Mouse (Mus musculus): Measurements from ENCODE around the gene Rpl21. TPM values are rescaled to one million over a fixed set of nuclear protein-coding genes. Genes with fewer than 3 reads are reported as not detected.

The Rpl21 gene
- polyA plus RNA-seq, 1 experiment from 2014 or later = 464 TPM

GRCm38 (mm10) chr5:146806004-146806430 is 26.7 kb upstream of the Rpl21 start:
- Histone ChIP-seq H3K36me3 (no peaks in the 10 kb centered on the region), H3K9me3 (peaks cover 14% of the 10 kb centered on the region), H3K4me1 (replicated peaks) (no peaks in the 10 kb centered on the region), H3K27me3 (ENCODE audit: insufficient read depth, poor library complexity, severe bottlenecking) (no peaks in the 10 kb centered on the region), H3K27ac (no peak overlapping the region), H3K4me3 (no peak overlapping the region)
- WGBS = 86% methylated on average over 8 of the region's 8 CpGs
- DNase-seq (ENCODE audit: low spot score) = no peak

DNA sequence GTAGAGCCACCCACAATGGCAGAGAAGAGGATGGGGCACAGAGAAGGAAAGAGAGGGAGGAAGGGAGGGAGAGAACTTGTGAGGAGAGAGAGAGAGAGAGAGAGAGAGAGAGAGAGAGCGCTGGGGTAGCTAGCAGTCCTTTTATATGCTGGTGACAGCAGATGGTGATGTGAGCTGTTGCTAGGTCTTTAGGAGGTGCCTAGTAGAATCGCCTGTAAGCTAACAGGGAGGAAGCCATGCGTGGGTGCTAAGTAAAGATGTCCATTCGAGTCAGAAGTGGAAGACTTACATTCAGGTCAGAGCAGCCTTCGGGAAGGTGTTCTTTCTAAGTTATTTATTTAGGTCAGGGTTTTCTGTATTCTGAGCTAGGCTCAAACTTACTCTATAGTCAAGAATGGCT is 22.7 kb upstream of the Rpl21 start:
- Histone ChIP-seq H3K9me3 (no peaks in the 10 kb centered on the region), H3K27ac (no peak overlapping the region), H3K27me3 (ENCODE audit: insufficient read depth, poor library complexity, severe bottlenecking) (no peaks in the 10 kb centered on the region), H3K4me1 (replicated peaks) (no peaks in the 10 kb centered on the region), H3K36me3 (no peaks in the 10 kb centered on the region), H3K4me3 (no peak overlapping the region)
- no peak for DNase-seq (ENCODE audit: low spot score)
- WGBS = 80% methylated on average over 5 of the region's 5 CpGs

DNA sequence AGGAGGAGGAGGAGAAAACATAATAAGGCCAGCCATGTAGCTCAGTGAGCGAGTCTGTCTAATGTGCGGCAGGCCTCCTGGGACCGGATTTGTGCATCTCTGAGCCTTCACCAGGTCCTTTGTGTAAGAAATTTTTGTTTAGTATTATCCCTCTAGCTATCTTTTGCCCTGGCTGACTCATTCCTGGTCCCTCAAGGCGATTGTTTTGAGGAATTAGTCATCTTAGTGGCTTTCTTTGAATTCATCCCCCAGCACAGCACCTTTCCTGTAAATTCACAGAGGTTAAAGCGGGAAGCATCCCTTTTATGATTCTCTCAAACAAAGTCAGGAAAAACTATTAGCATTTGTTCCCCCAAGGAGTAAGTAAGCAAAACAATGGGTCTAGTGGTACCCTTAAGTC is 19.8 kb upstream of the Rpl21 start:
- no peak overlapping the region for H3K27ac ChIP-seq
- no peak overlapping the region for H3K4me3 ChIP-seq
- H3K4me1 ChIP-seq (replicated peaks) = no peaks in the 10 kb centered on the region
- DNase-seq (ENCODE audit: low spot score) = no peak
- WGBS = 91% methylated on average over 5 of the region's 5 CpGs
- H3K27me3 ChIP-seq (ENCODE audit: insufficient read depth, poor library complexity, severe bottlenecking) = no peaks in the 10 kb centered on the region
- no peaks in the 10 kb centered on the region for H3K36me3 ChIP-seq
- H3K9me3 ChIP-seq = no peaks in the 10 kb centered on the region

DNA sequence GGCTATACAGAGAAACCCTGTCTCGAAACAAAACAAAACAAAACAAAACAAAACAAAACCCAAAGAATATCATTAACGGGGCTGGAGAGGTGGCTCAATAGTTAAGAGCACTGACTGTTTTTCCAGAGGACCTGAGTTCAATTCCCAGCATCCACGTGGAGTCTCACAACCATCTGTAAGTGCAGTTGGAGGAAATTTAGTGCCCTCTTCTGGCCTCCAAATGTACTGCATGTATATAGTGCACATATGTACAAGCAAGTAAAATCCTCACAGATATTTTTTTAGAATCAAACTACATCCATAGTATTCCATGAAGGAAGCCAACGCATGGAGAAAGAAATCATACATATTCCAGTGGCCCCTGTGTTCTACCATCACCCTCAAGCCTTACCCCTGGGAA is 19.3 kb upstream of the Rpl21 start:
- H3K4me1 ChIP-seq (replicated peaks) = no peaks in the 10 kb centered on the region
- H3K9me3 ChIP-seq = no peaks in the 10 kb centered on the region
- no peaks in the 10 kb centered on the region for H3K36me3 ChIP-seq
- no peak overlapping the region for H3K27ac ChIP-seq
- H3K4me3 ChIP-seq = no peak overlapping the region
- no peaks in the 10 kb centered on the region for H3K27me3 ChIP-seq (ENCODE audit: insufficient read depth, poor library complexity, severe bottlenecking)
- WGBS = 84% methylated on average over 4 of the region's 4 CpGs
- DNase-seq (ENCODE audit: low spot score) = no peak

DNA sequence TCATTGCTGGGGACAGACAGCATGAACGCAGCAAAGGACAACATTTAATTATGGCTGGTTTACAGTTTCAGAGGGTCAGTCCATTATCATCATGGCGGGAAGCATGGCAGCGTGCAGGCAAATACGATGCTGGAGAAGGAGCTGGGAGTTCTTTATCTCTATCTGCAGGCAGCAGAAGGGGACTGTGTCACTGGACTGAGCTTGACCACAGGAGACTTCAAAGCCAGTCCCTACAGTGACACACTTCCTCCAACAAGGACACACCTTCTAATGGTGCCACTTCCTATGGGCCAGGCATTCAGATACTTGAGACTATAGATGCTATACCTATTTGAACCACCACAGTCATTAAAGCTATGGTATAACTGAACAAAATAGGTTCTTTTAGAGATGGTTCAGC is 17.3 kb upstream of the Rpl21 start:
- no peaks in the 10 kb centered on the region for H3K36me3 ChIP-seq
- no peaks in the 10 kb centered on the region for H3K9me3 ChIP-seq
- no peaks in the 10 kb centered on the region for H3K4me1 ChIP-seq (replicated peaks)
- no peak for DNase-seq (ENCODE audit: low spot score)
- H3K27me3 ChIP-seq (ENCODE audit: insufficient read depth, poor library complexity, severe bottlenecking) = no peaks in the 10 kb centered on the region
- 82% methylated on average over 4 of the region's 4 CpGs for WGBS
- no peak overlapping the region for H3K4me3 ChIP-seq
- no peak overlapping the region for H3K27ac ChIP-seq

- 82% methylated on average over 8 of the region's 8 CpGs for WGBS
- Histone ChIP-seq H3K4me3 (no peak overlapping the region), H3K9me3 (no peaks in the 10 kb centered on the region), H3K4me1 (replicated peaks) (no peaks in the 10 kb centered on the region), H3K27ac (no peak overlapping the region), H3K27me3 (ENCODE audit: insufficient read depth, poor library complexity, severe bottlenecking) (no peaks in the 10 kb centered on the region), H3K36me3 (no peaks in the 10 kb centered on the region)
- DNase-seq (ENCODE audit: low spot score) = no peak
Measured at GRCm38 (mm10) chr5:146817583-146817982, 15.1 kb upstream of the Rpl21 start.

- no peak overlapping the region for H3K27ac ChIP-seq
- H3K4me1 ChIP-seq (replicated peaks) = no peaks in the 10 kb centered on the region
- 81% methylated on average over 8 of the region's 8 CpGs for WGBS
- 0 out of 2 replicates have a peak, but pooled peaks cover 3% of the 10 kb centered on the region for H3K27me3 ChIP-seq (ENCODE audit: insufficient read depth, poor library complexity, severe bottlenecking)
- no peak for DNase-seq (ENCODE audit: low spot score)
- no peak overlapping the region for H3K4me3 ChIP-seq
- no peaks in the 10 kb centered on the region for H3K9me3 ChIP-seq
- no peaks in the 10 kb centered on the region for H3K36me3 ChIP-seq
Measured at GRCm38 (mm10) chr5:146818906-146819623, 13.6 kb upstream of the Rpl21 start.

GRCm38 (mm10) chr5:146823005-146823404 is 9.7 kb upstream of the Rpl21 start:
- H3K4me1 ChIP-seq (replicated peaks) = peaks cover 7% of the 10 kb centered on the region
- no peak for DNase-seq (ENCODE audit: low spot score)
- H3K36me3 ChIP-seq = no peaks in the 10 kb centered on the region
- H3K27ac ChIP-seq = no peak overlapping the region
- 0 out of 2 replicates have a peak, but pooled peaks cover 3% of the 10 kb centered on the region for H3K27me3 ChIP-seq (ENCODE audit: insufficient read depth, poor library complexity, severe bottlenecking)
- H3K9me3 ChIP-seq = no peaks in the 10 kb centered on the region
- 86% methylated on average over 5 of the region's 5 CpGs for WGBS
- H3K4me3 ChIP-seq = no peak overlapping the region

- Histone ChIP-seq H3K4me3 (no peak overlapping the region), H3K27me3 (ENCODE audit: insufficient read depth, poor library complexity, severe bottlenecking) (no peaks in the 10 kb centered on the region), H3K27ac (no peak overlapping the region), H3K4me1 (replicated peaks) (peaks cover 20% of the 10 kb centered on the region), H3K9me3 (no peaks in the 10 kb centered on the region), H3K36me3 (peaks cover 5% of the 10 kb centered on the region)
- DNase-seq (ENCODE audit: low spot score) = no peak
- WGBS = 49% methylated on average over 8 of the region's 8 CpGs
Measured at GRCm38 (mm10) chr5:146829528-146829927, 3.2 kb upstream of the Rpl21 start.

DNA sequence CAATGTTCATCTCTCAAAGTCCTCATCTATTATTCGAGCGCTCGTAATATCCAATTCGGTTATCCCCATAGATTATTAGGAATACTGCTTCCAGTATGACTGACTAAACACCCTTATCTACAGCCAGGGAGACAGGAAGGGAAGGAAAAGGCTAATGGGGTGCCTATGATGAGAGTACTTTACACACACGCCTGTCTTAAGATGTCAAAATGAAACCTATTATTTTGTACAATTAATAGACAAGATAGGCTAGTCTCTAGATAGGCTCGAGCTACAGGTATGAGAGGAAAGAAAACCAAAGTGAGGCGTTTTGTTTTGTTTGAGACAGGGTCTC is 288 bp upstream of the Rpl21 start:
- no peaks in the 10 kb centered on the region for H3K9me3 ChIP-seq
- peak overlapping the region; percentile 97 for H3K27ac ChIP-seq
- H3K4me3 ChIP-seq = peak overlapping the region; percentile 97
- H3K36me3 ChIP-seq = peaks cover 34% of the 10 kb centered on the region
- DNase-seq (ENCODE audit: low spot score) = no peak
- WGBS = 57% methylated on average over 7 of the region's 7 CpGs
- H3K27me3 ChIP-seq (ENCODE audit: insufficient read depth, poor library complexity, severe bottlenecking) = no peaks in the 10 kb centered on the region
- H3K4me1 ChIP-seq (replicated peaks) = peaks cover 19% of the 10 kb centered on the region

DNA sequence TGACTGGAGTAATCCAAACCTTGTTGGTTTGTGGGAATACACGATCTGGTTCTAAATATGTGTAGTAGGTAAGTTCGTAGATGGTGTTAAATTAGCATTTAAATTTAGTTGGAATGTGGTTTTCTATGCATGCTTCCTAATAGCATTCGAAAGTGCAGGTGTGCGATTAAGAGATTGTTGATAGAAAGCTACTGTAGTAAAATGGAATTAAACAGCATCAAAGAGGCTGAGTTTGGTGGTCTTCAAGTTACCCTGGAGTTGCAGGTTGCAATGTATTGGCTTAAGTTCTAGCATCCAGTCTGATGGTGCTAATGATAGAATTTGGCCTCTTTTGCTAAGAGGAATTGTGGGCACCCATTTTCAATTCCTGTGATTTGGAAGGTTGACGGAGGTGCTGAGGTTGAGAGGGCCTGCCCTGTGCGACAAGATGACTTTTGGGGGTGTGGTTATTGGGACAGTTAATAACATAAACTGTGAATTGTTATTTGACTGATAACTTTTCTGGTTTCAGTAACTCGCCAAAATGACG is 1.0 kb downstream of the Rpl21 start:
- Histone ChIP-seq H3K4me1 (replicated peaks) (peaks cover 19% of the 10 kb centered on the region), H3K9me3 (no peaks in the 10 kb centered on the region), H3K27me3 (ENCODE audit: insufficient read depth, poor library complexity, severe bottlenecking) (no peaks in the 10 kb centered on the region), H3K36me3 (peaks cover 47% of the 10 kb centered on the region), H3K4me3 (peak overlapping the region; percentile 97), H3K27ac (peak overlapping the region; percentile 97)
- WGBS = 24% methylated on average over 8 of the region's 8 CpGs
- DNase-seq (ENCODE audit: low spot score) = no peak

- Histone ChIP-seq H3K4me1 (replicated peaks) (peaks cover 19% of the 10 kb centered on the region), H3K4me3 (peak overlapping the region; percentile 97; the same call in 1 of the 2 replicates), H3K36me3 (peaks cover 57% of the 10 kb centered on the region), H3K9me3 (no peaks in the 10 kb centered on the region), H3K27me3 (ENCODE audit: insufficient read depth, poor library complexity, severe bottlenecking) (no peaks in the 10 kb centered on the region), H3K27ac (no peak overlapping the region)
- no peak for DNase-seq (ENCODE audit: low spot score)
- 89% methylated on average over 8 of the region's 8 CpGs for WGBS
Measured at GRCm38 (mm10) chr5:146834959-146835358, 2.3 kb downstream of the Rpl21 start.

DNA sequence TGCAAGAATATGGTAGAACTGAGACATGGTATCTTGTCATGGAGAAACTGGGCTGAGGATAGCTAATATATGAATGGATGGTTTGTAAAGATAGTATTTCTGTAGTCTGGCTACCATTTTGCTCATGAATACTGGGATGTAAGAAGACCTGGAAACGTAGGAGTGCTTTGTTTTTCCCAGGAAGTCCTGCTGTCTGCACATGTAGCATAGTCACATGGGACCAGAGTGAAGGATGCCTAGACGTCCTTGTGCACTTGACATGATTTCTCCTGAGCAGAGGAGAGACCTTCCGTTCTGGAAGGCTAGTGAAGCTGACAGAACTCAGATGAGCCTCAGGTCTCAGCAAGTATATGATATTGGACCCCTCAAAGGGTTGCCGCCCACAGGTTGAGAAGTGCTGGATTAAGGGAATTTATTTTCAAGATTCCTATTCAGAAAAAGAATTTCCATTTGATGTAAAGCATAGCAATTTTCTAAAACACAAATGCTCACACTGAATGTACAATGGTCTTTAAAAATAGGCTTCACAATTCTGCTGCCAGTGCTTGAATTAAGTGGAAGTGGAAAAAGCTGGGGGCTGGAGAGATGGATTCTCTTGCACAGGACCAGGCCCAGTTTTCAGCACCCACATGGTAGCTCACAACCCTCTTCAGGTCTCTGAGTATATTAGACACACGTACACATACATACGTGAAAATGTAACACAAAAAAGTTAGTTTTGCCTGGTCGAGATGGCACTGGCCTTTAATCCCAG is 5.5 kb downstream of the Rpl21 start:
- Histone ChIP-seq H3K36me3 (peaks cover 61% of the 10 kb centered on the region), H3K27ac (no peak overlapping the region)

More for the DNA sequence above, 5.5 kb downstream of the Rpl21 start:
- Histone ChIP-seq H3K4me3 (no peak overlapping the region), H3K4me1 (replicated peaks) (peaks cover 12% of the 10 kb centered on the region), H3K9me3 (no peaks in the 10 kb centered on the region), H3K27me3 (ENCODE audit: insufficient read depth, poor library complexity, severe bottlenecking) (no peaks in the 10 kb centered on the region)
- DNase-seq (ENCODE audit: low spot score) = no peak
- 71% methylated on average over 7 of the region's 7 CpGs for WGBS

Measured in hindbrain, embryonic 10.5 days (tissue).